Mouse (Mus musculus) MEL (cell line): ENCODE results near the gene Slc25a21. TPM values are rescaled to one million over a fixed set of nuclear protein-coding genes. Genes with fewer than 3 reads are reported as not detected.

Source experiments
- DNase-seq: peaks from one replicate; pipeline ENCODE4 v3.0.0; 2011; ENCODE audit warnings: low read depth, low spot score
- H3K27ac ChIP-seq: 2 replicates; pipeline ENCODE4 v1.5.1; 2012; ENCODE audit warnings: low read depth, mild to moderate bottlenecking, control low read depth, low read length, moderate library complexity; ENCODE audit not compliant: control insufficient read depth
- H3K27me3 ChIP-seq, 2 experiments: fragments of 150-350 bp in 1 of 2; sonication (generic) in 1 of 2; 2 replicates each; pipeline ENCODE4 v1.6.1; 2012; ENCODE audit warnings: low read length in 2 of 2, mild to moderate bottlenecking in 2 of 2, improper control_type of control experiment in 1 of 2, moderate library complexity in 1 of 2; ENCODE audit not compliant: insufficient read depth in 2 of 2, control insufficient read depth in 1 of 2
- H3K36me3 ChIP-seq, 2 experiments: 2 replicates each; pipeline ENCODE4 v1.6.1; 2012 to 2014; ENCODE audit warnings: low read length in 2 of 2, improper control_type of control experiment in 1 of 2, inconsistent platforms in 1 of 2, mild to moderate bottlenecking in 1 of 2; ENCODE audit not compliant: insufficient read depth in 2 of 2, control insufficient read depth in 1 of 2
- H3K4me1 ChIP-seq, 2 experiments: fragments of 150-350 bp in 1 of 2; sonication (generic) in 1 of 2; 2 replicates each; pipeline ENCODE4 v1.6.1; 2012; ENCODE audit warnings: low read length in 2 of 2, improper control_type of control experiment in 1 of 2, mild to moderate bottlenecking in 1 of 2; ENCODE audit not compliant: insufficient read depth in 2 of 2, control insufficient read depth in 1 of 2
- H3K4me3 ChIP-seq, 2 experiments: fragments of 150-350 bp in 1 of 2; sonication (generic) in 1 of 2; 2 replicates each; pipeline ENCODE4 v1.5.1; 2012; ENCODE audit warnings: low read depth in 2 of 2, low read length in 2 of 2, mild to moderate bottlenecking in 2 of 2, moderate library complexity in 2 of 2, control low read depth in 1 of 2, improper control_type of control experiment in 1 of 2; ENCODE audit not compliant: control insufficient read depth in 1 of 2, insufficient read depth in 1 of 2
- H3K79me2 ChIP-seq: 2 replicates; pipeline ENCODE4 v1.6.1; 2012; ENCODE audit warnings: mild to moderate bottlenecking, low read length, moderate library complexity; ENCODE audit not compliant: control insufficient read depth, poor library complexity, insufficient read depth
- H3K9ac ChIP-seq: 2 replicates; pipeline ENCODE4 v1.6.1; 2012; ENCODE audit warnings: low read depth, mild to moderate bottlenecking, control low read depth, low read length, moderate library complexity; ENCODE audit not compliant: control insufficient read depth, poor library complexity, severe bottlenecking
- H3K9me3 ChIP-seq: fragments of 150-350 bp; sonication (generic); replicated peaks from 2 replicates; pipeline ENCODE4 v1.6.1; 2012; ENCODE audit warnings: mild to moderate bottlenecking, low read length, improper control_type of control experiment, moderate library complexity; ENCODE audit not compliant: insufficient read depth
- MAFK ChIP-seq: IDR thresholded peaks from 2 replicates; pipeline ENCODE4 v1.6.1; 2011; ENCODE audit warnings: low read depth, mild to moderate bottlenecking, low read length, improper control_type of control experiment, borderline replicate concordance
- RCOR1 ChIP-seq: IDR thresholded peaks from 2 replicates; pipeline ENCODE4 v1.6.1; 2012; ENCODE audit warnings: low read depth, mild to moderate bottlenecking, inconsistent platforms, low read length, improper control_type of control experiment
- USF1 ChIP-seq: IDR thresholded peaks from 2 replicates; pipeline ENCODE4 v1.6.1; 2014; ENCODE audit warnings: low read depth, mild to moderate bottlenecking, inconsistent platforms, low read length, improper control_type of control experiment, moderate library complexity
- polyA plus RNA-seq, 2 experiments: library from polyadenylated mRNA; stranded (reverse) in 1 of 2; unstranded in 1 of 2; fragments of >175 nt in 1 of 2; fragments of >200 nt in 1 of 2; gene quantifications; 2 replicates each; pipeline versions ENCODE4 v1.2.1 to v1.2.4; 2012; ENCODE audit warnings: low replicate concordance in 2 of 2, low read depth in 1 of 2; ENCODE audit not compliant: insufficient read length in 2 of 2, insufficient read depth in 1 of 2, missing spikeins in 1 of 2
- total RNA-seq: library from RNA; depleted of rRNA; stranded (reverse); fragments of 300-350 nt; gene quantifications from 2 replicates; pipeline ENCODE4 v1.2.3, GENCODE M21; 2012; rRNA removed

The Slc25a21 gene
- total and polyA plus RNA-seq, 3 experiments = 14.7 to 18.3 TPM; not detected in 1

GRCm38 (mm10) chr12:56670795-56671194 lies 526.5 kb downstream of the Slc25a21 start:
- Histone ChIP-seq H3K79me2 (no peaks in the 10 kb centered on the region), H3K9me3 (no peaks in the 10 kb centered on the region), H3K27me3 (no peaks in the 10 kb centered on the region; a peak in 2 of 4 replicates), H3K4me1 (peaks cover 3 to 6% of the 10 kb centered on the region in 2 experiments; a peak in 2 of 4 replicates), H3K27ac (no peak overlapping the region), H3K9ac (no peak overlapping the region), H3K4me3 (no peak overlapping the region), H3K36me3 (peaks cover 0 to 5% of the 10 kb centered on the region in 2 experiments; a peak in 2 of 4 replicates)
- TF ChIP-seq MAFK (peak; percentile 39; the same call in 1 of the 2 replicates), RCOR1 (no peak)
- DNase-seq = no peak

GRCm38 (mm10) chr12:56669451-56670122 lies 527.7 kb downstream of the Slc25a21 start:
- no peak for DNase-seq
- peaks cover 0 to 5% of the 10 kb centered on the region in 2 experiments; a peak in 2 of 4 replicates for H3K36me3 ChIP-seq
- no peaks in the 10 kb centered on the region; a peak in 2 of 4 replicates for H3K27me3 ChIP-seq
- H3K9ac ChIP-seq = no peak overlapping the region
- no peak overlapping the region for H3K27ac ChIP-seq
- no peak for TF ChIP-seq USF1
- no peak overlapping the region for H3K4me3 ChIP-seq
- no peaks in the 10 kb centered on the region for H3K79me2 ChIP-seq
- H3K9me3 ChIP-seq = no peaks in the 10 kb centered on the region
- peaks cover 3 to 6% of the 10 kb centered on the region in 2 experiments; a peak in 2 of 4 replicates for H3K4me1 ChIP-seq

Other genes with a start within 250 kb of the Slc25a21 start
- 70.7 and 81.2 TPM in 2 replicates for gene Prps1l3, start 32.9 kb upstream of the Slc25a21 start, total RNA-seq
- 10 to 100 TPM in 1 of 2 experiments, not detected in 1; 52.6 TPM for gene Prps1l3, start 32.9 kb upstream of the Slc25a21 start, polyA plus RNA-seq
- gene Mipol1, start 33.0 kb upstream of the Slc25a21 start, total RNA-seq = 4.0 and 4.4 TPM in 2 replicates
- gene Mipol1, start 33.0 kb upstream of the Slc25a21 start, polyA plus RNA-seq = 1 to 10 TPM in 1 of 2 experiments, not detected in 1; 8.3 TPM